Mouse (Mus musculus) brain, embryonic 18.5 days (tissue): Measurements from ENCODE around the gene Snx32.
"Not testable (repeated sequence)": the region's sequence is repeated elsewhere in the genome, so short reads cannot be mapped to it uniquely, and the experiment has no call there.

Experiments
- DNase-seq: peaks from one replicate; pipeline ENCODE4 v3.0.0-alpha.2; 2012; ENCODE audit warnings: low read depth, low spot score

The Snx32 gene

DNA sequence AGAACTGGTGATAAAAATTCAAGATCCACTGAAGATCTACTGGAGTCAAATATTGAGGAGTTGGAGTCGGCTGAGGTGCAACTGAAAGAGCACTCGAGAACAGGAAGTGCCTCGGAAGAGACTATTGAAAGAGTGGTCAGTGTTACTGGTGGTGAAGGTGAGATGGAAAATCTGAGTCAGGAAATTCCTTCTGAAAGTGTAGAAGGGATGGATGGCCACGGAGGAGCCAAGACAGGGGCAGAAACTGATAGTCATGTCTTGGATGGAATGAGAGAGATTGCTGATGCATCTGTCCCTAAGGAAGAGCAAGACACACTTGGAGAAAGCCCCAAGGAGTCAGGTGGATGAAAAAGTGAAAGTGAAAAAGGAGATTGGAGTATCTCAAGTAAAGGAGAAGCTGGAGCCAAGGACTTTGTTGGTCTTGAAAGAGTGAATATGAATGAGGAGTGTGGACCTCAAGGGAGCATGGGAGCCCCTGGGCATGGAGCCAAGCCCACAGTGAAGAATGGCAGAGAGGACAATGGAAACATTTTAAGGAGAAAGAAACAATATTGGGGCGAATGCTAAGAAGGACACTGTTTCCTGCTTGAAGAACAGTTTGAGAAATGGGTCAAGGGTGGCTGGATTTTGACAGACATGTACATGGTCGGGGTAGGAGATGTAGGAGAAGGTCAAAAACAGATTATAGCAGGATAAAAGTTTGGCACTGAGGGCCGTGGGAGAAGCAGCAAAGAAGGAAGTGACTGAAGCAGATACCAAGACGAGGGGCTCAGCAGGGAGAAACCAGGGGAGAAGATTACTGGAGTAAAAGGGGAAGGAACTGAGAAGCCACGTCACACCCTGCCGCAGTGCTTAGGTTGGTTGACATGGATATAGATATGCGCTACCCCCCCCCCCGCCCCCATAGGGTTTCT is 2.0 kb upstream of the Snx32 start:
- no peak for DNase-seq

GRCm38 (mm10) chr19:5511074-5511632 is 815 bp upstream of the Snx32 start:
- DNase-seq = no peak

DNA sequence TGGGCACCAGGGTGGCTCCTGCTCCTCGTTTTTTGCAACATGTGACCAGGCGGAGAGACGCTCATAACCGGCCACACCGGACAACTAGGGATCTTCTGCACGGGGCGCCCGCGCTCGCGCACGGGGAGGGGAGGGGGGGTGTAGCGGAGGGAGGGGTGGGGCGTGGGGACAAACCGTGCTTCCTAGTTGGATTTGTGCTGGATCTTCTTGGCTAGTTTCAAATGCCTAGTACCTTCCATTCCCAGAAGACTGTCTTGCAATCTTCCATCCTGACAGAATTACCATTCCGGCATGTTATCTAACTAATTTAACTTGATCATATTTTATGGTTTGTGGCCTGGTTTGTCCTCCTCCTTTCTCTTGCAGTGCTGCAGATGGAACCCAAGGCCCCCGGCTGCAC is 6.7 kb downstream of the Snx32 start, which contains the start of gene 1700020D05Rik:
TSS of gene 1700020D05Rik (minus strand) at position 101 of the 400 bp plus-strand sequence.
- no peak for DNase-seq

GRCm38 (mm10) chr19:5500330-5500875 is 9.9 kb downstream of the Snx32 start:
- no peak for DNase-seq

DNA sequence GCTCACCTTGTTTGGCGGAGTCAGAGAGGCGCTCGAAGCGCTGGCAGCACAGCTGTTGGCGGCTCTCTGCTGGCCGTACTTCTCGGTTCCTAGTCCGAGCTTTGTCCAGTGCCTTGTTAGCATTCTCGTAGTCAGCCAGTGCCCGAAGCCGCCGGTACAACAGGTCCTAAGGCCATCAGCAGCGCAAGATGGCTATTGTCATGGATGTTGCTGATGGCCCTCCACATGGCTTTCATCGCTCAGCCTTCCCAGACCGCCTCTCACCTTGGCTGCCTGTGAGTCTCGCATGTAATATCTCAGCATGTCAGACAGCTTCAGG is 14.3 kb downstream of the Snx32 start:
- DNase-seq = no peak

- no peak for DNase-seq
Observed at GRCm38 (mm10) chr19:5495353-5496051, 14.8 kb downstream of the Snx32 start.

- DNase-seq = no peak
Observed at GRCm38 (mm10) chr19:5494314-5494713, 16.0 kb downstream of the Snx32 start.

DNA sequence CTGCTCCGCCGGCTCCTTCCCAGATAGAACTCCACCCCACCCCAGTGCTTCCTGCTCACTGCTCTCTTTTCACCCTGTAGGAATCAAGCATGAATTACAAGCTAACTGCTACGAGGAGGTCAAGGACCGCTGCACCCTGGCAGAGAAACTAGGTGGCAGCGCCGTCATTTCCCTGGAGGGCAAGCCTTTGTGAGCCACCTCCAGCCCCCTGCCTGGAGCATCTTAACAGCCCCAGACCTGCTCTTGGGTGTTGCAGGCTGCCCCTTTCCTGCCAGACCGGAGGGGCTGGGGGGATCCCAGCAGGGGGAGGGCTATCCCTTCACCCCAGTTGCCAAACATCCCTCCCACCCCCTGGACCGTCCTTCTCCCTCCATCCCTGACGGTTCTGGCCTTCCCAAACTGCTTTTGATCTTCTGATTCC is 17.0 kb downstream of the Snx32 start:
- not testable (repeated sequence) for DNase-seq

GRCm38 (mm10) chr19:5492641-5493040 is 17.7 kb downstream of the Snx32 start:
- no peak for DNase-seq

- DNase-seq = no peak
Observed at GRCm38 (mm10) chr19:5490898-5491708, 19.2 kb downstream of the Snx32 start.

- peak; percentile 92 for DNase-seq
Observed at GRCm38 (mm10) chr19:5490313-5490897, 19.9 kb downstream of the Snx32 start, which contains the start of gene Cfl1. Cfl1 (plus strand) TSS chr19:5490455.

GRCm38 (mm10) chr19:5489721-5490120 is 20.6 kb downstream of the Snx32 start:
- not testable (repeated sequence) for DNase-seq

- peak; percentile 91 for DNase-seq
Observed at GRCm38 (mm10) chr19:5488878-5489571, 21.3 kb downstream of the Snx32 start.

DNA sequence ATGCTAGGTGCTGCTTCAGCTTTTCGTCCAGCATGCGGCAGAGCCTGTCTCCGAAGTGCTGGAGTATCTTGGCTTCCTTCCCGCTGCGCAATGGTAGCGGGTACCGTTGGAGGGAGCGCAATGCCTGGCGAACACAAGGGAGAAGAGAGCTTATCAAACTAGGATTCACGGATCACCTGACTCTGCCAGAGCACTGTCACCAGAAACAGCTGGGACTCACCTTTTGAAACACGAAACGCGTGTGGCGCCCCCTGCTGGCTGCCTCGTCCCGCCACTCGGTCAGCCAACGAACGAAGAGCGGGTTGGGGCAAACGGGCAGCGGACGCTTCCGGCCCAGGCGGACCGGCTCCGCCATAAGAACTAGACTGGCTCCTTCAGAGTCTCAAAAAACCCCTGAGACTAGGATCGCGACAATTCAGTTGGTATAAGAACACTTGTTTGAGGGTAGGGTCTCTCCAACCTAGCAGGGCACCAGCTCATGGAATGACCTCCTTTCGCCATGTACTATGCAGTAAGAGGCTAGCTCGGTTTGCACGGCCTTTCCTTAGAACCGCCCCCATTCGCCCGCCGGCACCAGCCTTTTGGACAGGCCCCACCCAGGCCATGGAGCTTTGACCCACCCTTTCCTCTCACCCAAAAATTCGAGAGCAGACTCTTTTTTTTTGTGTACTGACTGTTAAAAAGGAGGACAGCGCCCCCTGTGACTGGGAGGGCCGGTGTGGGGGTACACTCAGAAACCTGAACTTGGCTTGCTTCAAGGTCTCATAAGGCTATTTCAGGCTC is 22.4 kb downstream of the Snx32 start, which contains the start of gene Mus81:
TSS of gene Mus81 (minus strand) at position 635 of the 783 bp plus-strand sequence.
- DNase-seq = peak; percentile 89

DNA sequence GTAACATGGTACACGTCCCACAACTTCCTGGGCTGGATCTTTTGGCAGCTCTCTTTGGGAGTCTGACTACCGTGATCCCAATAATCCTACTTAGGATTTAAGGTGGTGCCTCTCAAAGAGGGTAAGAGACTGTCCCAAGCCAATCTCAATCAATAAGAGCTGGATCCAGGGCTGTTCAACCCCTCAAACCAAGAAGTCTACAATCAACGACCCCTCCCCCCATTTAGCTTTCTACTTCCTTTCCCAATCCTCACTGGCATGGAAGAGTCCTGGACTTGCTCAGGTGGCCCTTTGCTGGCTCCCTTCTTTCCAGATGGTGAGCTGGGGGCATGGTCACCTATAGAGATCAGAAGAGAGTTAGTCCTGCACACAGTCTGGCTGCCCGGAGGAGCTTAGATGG is 23.6 kb downstream of the Snx32 start:
- no peak for DNase-seq

DNA sequence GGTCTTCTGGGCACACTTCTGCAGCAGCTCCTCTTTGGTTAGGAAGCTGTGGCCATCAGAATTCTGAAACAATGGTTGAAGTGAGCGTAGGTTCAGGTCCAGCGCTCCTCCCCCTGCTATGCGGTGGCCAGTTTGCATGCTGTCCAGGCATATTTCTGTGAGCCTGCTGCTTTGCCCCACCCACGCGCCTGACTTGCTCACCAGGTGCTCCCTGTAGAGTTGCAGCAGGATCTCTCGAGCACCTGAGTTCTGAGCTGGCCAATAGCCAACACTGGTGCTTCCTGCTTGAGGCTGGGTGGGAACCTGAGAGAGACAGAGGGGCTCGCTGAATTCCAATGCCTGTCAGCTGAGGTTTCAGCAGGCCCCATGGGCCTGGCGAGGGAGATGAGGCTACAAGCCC is 24.1 kb downstream of the Snx32 start:
- no peak for DNase-seq

- no peak for DNase-seq
Observed at GRCm38 (mm10) chr19:5485821-5486220, 24.5 kb downstream of the Snx32 start.

DNA sequence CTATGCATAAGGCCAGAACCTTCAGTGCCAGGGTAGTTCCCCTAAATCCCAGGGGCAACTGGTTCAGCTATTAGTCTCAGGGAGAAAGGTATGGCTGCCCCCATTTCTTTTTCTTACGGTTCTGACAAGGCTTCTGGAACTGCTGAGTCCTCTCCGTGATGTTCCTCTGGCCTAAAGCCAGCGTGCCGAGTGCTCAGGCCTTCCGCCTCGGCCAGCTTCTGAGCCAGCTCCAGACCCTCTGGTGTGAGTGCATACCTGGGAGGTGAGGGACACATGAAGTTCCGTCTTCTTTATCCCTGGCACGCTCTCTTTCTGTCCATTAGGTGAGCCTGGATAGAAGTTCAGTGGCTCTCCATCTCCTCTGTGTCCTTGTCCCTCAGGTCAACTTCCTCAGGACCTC is 25.0 kb downstream of the Snx32 start:
- no peak for DNase-seq

DNA sequence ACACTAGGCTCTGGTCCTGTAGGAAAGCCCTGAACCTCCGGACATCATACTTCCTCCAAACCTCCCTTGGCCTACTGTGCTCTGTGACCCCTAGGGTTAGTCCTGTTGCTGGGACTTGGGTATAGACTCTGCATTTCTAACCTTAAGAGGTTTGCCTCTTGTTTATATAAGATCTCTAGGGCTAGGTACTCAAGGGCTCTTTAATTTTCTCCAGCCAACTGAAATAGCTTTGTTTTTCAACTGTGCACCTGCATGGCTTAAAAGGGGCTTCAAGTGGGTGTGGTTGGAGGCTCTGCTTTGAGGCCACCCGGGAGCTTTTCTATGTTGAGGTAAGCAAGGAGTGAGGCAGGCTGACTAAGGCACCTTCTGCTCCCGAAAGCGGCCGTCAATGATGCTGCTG is 25.8 kb downstream of the Snx32 start:
- DNase-seq = no peak
